Mouse (Mus musculus): Measurements from ENCODE around the gene Bhmt2.

Gene Bhmt2

GRCm38 (mm10) chr13:93637282-93638245 lies 36.5 kb downstream of the Bhmt2 start, which contains the start of gene Bhmt:
Gene Bhmt (minus strand): TSS chr13:93637961.
- DNase-seq, result no peak

GRCm38 (mm10) chr13:93636561-93636960 lies 37.5 kb downstream of the Bhmt2 start:
- peak; percentile 52 for DNase-seq

- no peak for DNase-seq
These were observed 41.2 kb downstream of the Bhmt2 start for GRCm38 (mm10) chr13:93632927-93633326.

GRCm38 (mm10) chr13:93630941-93631705 lies 43.0 kb downstream of the Bhmt2 start:
- peak; percentile 38 for DNase-seq

- DNase-seq, result no peak
These were observed 45.2 kb downstream of the Bhmt2 start for GRCm38 (mm10) chr13:93628861-93629260.

- no peak for DNase-seq
These were observed 59.6 kb downstream of the Bhmt2 start for GRCm38 (mm10) chr13:93614361-93614948.

- DNase-seq, result no peak
These were observed 60.3 kb downstream of the Bhmt2 start for GRCm38 (mm10) chr13:93613771-93614170.

- DNase-seq, result peak; percentile 62
These were observed 61.2 kb downstream of the Bhmt2 start for GRCm38 (mm10) chr13:93612660-93613607.

- DNase-seq, result no peak
These were observed 65.6 kb downstream of the Bhmt2 start for GRCm38 (mm10) chr13:93608476-93608875.

- DNase-seq, result no peak
These were observed 66.4 kb downstream of the Bhmt2 start for GRCm38 (mm10) chr13:93607701-93608100.

- no peak for DNase-seq
These were observed 67.1 kb downstream of the Bhmt2 start for GRCm38 (mm10) chr13:93606868-93607578.
